Mouse (Mus musculus): Measurements from ENCODE around the gene Csnk1g1. TPM values are rescaled to one million over a fixed set of nuclear protein-coding genes. Genes with fewer than 3 reads are reported as not detected.
A peak's percentile ranks its signal among the peaks of the same experiment; 100 is the strongest.

The Csnk1g1 gene
- polyA plus RNA-seq, 1 experiment from 2014 or later, result 8.4 TPM

- 66% methylated on average over 13 of the region's 13 CpGs for WGBS
- Histone ChIP-seq H3K9me3 (ENCODE audit: low read length) (no peaks in the 10 kb centered on the region), H3K27ac (ENCODE audit: low read length) (peak overlapping the region; percentile 86), H3K36me3 (ENCODE audit: insufficient read depth, low read length) (peaks cover 40% of the 10 kb centered on the region), H3K4me2 (replicated peaks; ENCODE audit: low read depth, low read length) (no peak overlapping the region), H3K4me1 (ENCODE audit: insufficient read depth, low read depth, low read length) (peaks cover 16% of the 10 kb centered on the region), H3K27me3 (replicated peaks; ENCODE audit: insufficient read depth, low read length) (no peaks in the 10 kb centered on the region), H3K4me3 (ENCODE audit: low read depth, low read length) (no peak overlapping the region), H3K9ac (replicated peaks; ENCODE audit: low read depth) (no peak overlapping the region)
- peak; percentile 20 for ATAC-seq
- TF ChIP-seq EP300 (IDR thresholded peaks at IDR 0.05), result no peak
- no peak for TF ChIP-seq CTCF (IDR thresholded peaks at IDR 0.05)
- DNase-seq (ENCODE audit: low spot score), result no peak
Measured at GRCm38 (mm10) chr9:66090593-66091244, 182.0 kb downstream of the Csnk1g1 start.

- H3K36me3 ChIP-seq (ENCODE audit: insufficient read depth, low read length), result peaks cover 45% of the 10 kb centered on the region
- DNase-seq (ENCODE audit: low spot score), result peak; percentile 84
- ATAC-seq, result peak; percentile 81
Measured at GRCm38 (mm10) chr9:66091327-66092231, 182.9 kb downstream of the Csnk1g1 start.

GRCm38 (mm10) chr9:66092664-66093063, 183.9 kb downstream of the Csnk1g1 start:
- Histone ChIP-seq H3K4me1 (ENCODE audit: insufficient read depth, low read depth, low read length) (peaks cover 16% of the 10 kb centered on the region), H3K27ac (ENCODE audit: low read length) (peak overlapping the region; percentile 86), H3K9me3 (ENCODE audit: low read length) (no peaks in the 10 kb centered on the region), H3K9ac (replicated peaks; ENCODE audit: low read depth) (no peak overlapping the region), H3K4me3 (ENCODE audit: low read depth, low read length) (no peak overlapping the region), H3K36me3 (ENCODE audit: insufficient read depth, low read length) (peaks cover 36% of the 10 kb centered on the region), H3K27me3 (replicated peaks; ENCODE audit: insufficient read depth, low read length) (no peaks in the 10 kb centered on the region), H3K4me2 (replicated peaks; ENCODE audit: low read depth, low read length) (no peak overlapping the region)
- peak; percentile 66 for ATAC-seq
- TF ChIP-seq CTCF (IDR thresholded peaks at IDR 0.05), result no peak
- no peak for TF ChIP-seq EP300 (IDR thresholded peaks at IDR 0.05)
- 51% methylated on average over 2 of the region's 2 CpGs for WGBS
- DNase-seq (ENCODE audit: low spot score), result peak; percentile 84

More at GRCm38 (mm10) chr9:66091327-66092231, 182.9 kb downstream of the Csnk1g1 start:
- Histone ChIP-seq H3K4me2 (replicated peaks; ENCODE audit: low read depth, low read length) (no peak overlapping the region), H3K9me3 (ENCODE audit: low read length) (no peaks in the 10 kb centered on the region), H3K27ac (ENCODE audit: low read length) (peak overlapping the region; percentile 86), H3K9ac (replicated peaks; ENCODE audit: low read depth) (no peak overlapping the region), H3K4me1 (ENCODE audit: insufficient read depth, low read depth, low read length) (peaks cover 16% of the 10 kb centered on the region), H3K4me3 (ENCODE audit: low read depth, low read length) (no peak overlapping the region), H3K27me3 (replicated peaks; ENCODE audit: insufficient read depth, low read length) (no peaks in the 10 kb centered on the region)
- 27% methylated on average over 6 of the region's 6 CpGs for WGBS
- TF ChIP-seq EP300 (IDR thresholded peaks at IDR 0.05), result peak; percentile 77; the same call in 1 of the 2 replicates
- no peak for TF ChIP-seq CTCF (IDR thresholded peaks at IDR 0.05)

Other genes starting within 250 kb of the Csnk1g1 start
- 639 and 649 TPM in 2 replicates for gene Oaz2, start 240.9 kb upstream of the Csnk1g1 start, polyA plus RNA-seq (2015; fragmentation: Nextera tagmentation; extraction: Ambion mirVana)
- gene Zfp609, start 81.4 kb upstream of the Csnk1g1 start, polyA plus RNA-seq (2015; fragmentation: Nextera tagmentation; extraction: Ambion mirVana), result 4.8 and 5.0 TPM in 2 replicates
- gene Pclaf, start 18.7 kb upstream of the Csnk1g1 start, polyA plus RNA-seq (2015; fragmentation: Nextera tagmentation; extraction: Ambion mirVana), result 9.9 and 15.5 TPM in 2 replicates
- gene Trip4, start 130 bp upstream of the Csnk1g1 start, polyA plus RNA-seq (2015; fragmentation: Nextera tagmentation; extraction: Ambion mirVana), result 17.6 and 18.7 TPM in 2 replicates
- 577 and 650 TPM in 2 replicates for gene Ppib, start 151.3 kb downstream of the Csnk1g1 start, polyA plus RNA-seq (2015; fragmentation: Nextera tagmentation; extraction: Ambion mirVana)
- gene Snx22, start 160.8 kb downstream of the Csnk1g1 start, polyA plus RNA-seq (2015; fragmentation: Nextera tagmentation; extraction: Ambion mirVana), result 25.7 and 28.3 TPM in 2 replicates
- gene Snx1, start 217.7 kb downstream of the Csnk1g1 start, polyA plus RNA-seq (2015; fragmentation: Nextera tagmentation; extraction: Ambion mirVana), result 108 and 112 TPM in 2 replicates
- 110 and 111 TPM in 2 replicates for gene Ciao2a, start 217.7 kb downstream of the Csnk1g1 start, polyA plus RNA-seq (2015; fragmentation: Nextera tagmentation; extraction: Ambion mirVana)
- gene Dapk2, start 249.3 kb downstream of the Csnk1g1 start, polyA plus RNA-seq (2015; fragmentation: Nextera tagmentation; extraction: Ambion mirVana), result 60.9 and 66.6 TPM in 2 replicates

All from lung, postnatal 0 days (tissue).